Mouse (Mus musculus) CD4-positive, CD25-positive, alpha-beta regulatory T cell, adult 2 months (primary cell): ENCODE measurements around the gene AC140267.1.

Source experiments
- DNase-seq: peaks from one replicate; pipeline ENCODE4 v3.0.0-alpha.2; 2012; ENCODE audit warnings: low read depth, low spot score

Gene AC140267.1

GRCm38 (mm10) chr15:80261100-80261499 is 25.5 kb downstream of the AC140267.1 start:
- DNase-seq: no peak

- DNase-seq: peak; percentile 97
Observed at GRCm38 (mm10) chr15:80263610-80264575, 28.3 kb downstream of the AC140267.1 start, which contains the start of gene Rps19bp1. TSS of gene Rps19bp1 (minus strand) at chr15:80264315.

GRCm38 (mm10) chr15:80266281-80266680 is 30.6 kb downstream of the AC140267.1 start:
- DNase-seq: peak; percentile 88

- no peak for DNase-seq
Observed at GRCm38 (mm10) chr15:80271858-80272396, 36.3 kb downstream of the AC140267.1 start.

- peak; percentile 48 for DNase-seq
Observed at GRCm38 (mm10) chr15:80277107-80277506, 41.5 kb downstream of the AC140267.1 start.

GRCm38 (mm10) chr15:80277625-80278024 is 42.0 kb downstream of the AC140267.1 start:
- DNase-seq: peak; percentile 60

GRCm38 (mm10) chr15:80278121-80278759 is 42.6 kb downstream of the AC140267.1 start:
- no peak for DNase-seq

- DNase-seq: no peak
Observed at GRCm38 (mm10) chr15:80279053-80279452, 43.4 kb downstream of the AC140267.1 start.

GRCm38 (mm10) chr15:80280646-80281045 is 45.0 kb downstream of the AC140267.1 start:
- peak; percentile 69 for DNase-seq
